Mouse (Mus musculus): ENCODE results near the gene D6Ertd527e. TPM values are rescaled to one million over a fixed set of nuclear protein-coding genes. Genes with fewer than 3 reads are reported as not detected.

D6Ertd527e gene
- total and polyA plus RNA-seq, 2 experiments from 2014 or later: 0.08 TPM; not detected in 1

- H3K4me2 ChIP-seq (ENCODE audit: low read depth, low read length): no peak overlapping the region
- TF ChIP-seq CTCF (IDR thresholded peaks at IDR 0.05; ENCODE audit: low read depth) (no peak), EP300 (IDR thresholded peaks at IDR 0.05; ENCODE audit: low read depth) (no peak)
- no peak overlapping the region for H3K9ac ChIP-seq (replicated peaks; ENCODE audit: low read depth, low read length)
- no peaks in the 10 kb centered on the region for H3K27me3 ChIP-seq (ENCODE audit: control insufficient read depth, insufficient read depth, low read length)
- H3K36me3 ChIP-seq (replicated peaks; ENCODE audit: control insufficient read depth, insufficient read depth, low read length): peaks cover 82% of the 10 kb centered on the region
- ATAC-seq (ENCODE audit: insufficient read depth, low read depth) (no peak), DNase-seq (ENCODE audit: low spot score) (no peak)
- no peaks in the 10 kb centered on the region for H3K9me3 ChIP-seq (replicated peaks; ENCODE audit: control insufficient read depth, low read length)
- H3K27ac ChIP-seq (ENCODE audit: low read depth): no peak overlapping the region
- H3K4me3 ChIP-seq (ENCODE audit: low read depth, low read length): no peak overlapping the region
- H3K4me1 ChIP-seq (ENCODE audit: control insufficient read depth, insufficient read depth): no peaks in the 10 kb centered on the region
- WGBS: 86% methylated on average over 4 of the region's 4 CpGs
These were observed 33.9 kb upstream of the D6Ertd527e start for GRCm38 (mm10) chr6:87070641-87071040.

- Histone ChIP-seq H3K4me1 (ENCODE audit: control insufficient read depth, insufficient read depth) (no peaks in the 10 kb centered on the region), H3K36me3 (replicated peaks; ENCODE audit: control insufficient read depth, insufficient read depth, low read length) (peaks cover 77% of the 10 kb centered on the region), H3K27ac (ENCODE audit: low read depth) (no peak overlapping the region)
These were observed 31.8 kb upstream of the D6Ertd527e start for GRCm38 (mm10) chr6:87072759-87073158.

GRCm38 (mm10) chr6:87075092-87075685 is 29.4 kb upstream of the D6Ertd527e start:
- 46% methylated on average over 3 of the region's 3 CpGs for WGBS
- H3K4me1 ChIP-seq (ENCODE audit: control insufficient read depth, insufficient read depth): no peaks in the 10 kb centered on the region
- ATAC-seq (ENCODE audit: insufficient read depth, low read depth): peak; percentile 30; the same call in 1 of the 2 replicates
- no peak overlapping the region for H3K9ac ChIP-seq (replicated peaks; ENCODE audit: low read depth, low read length)
- DNase-seq (ENCODE audit: low spot score): peak; percentile 40
- H3K27ac ChIP-seq (ENCODE audit: low read depth): no peak overlapping the region
- H3K4me2 ChIP-seq (ENCODE audit: low read depth, low read length): no peak overlapping the region
- no peaks in the 10 kb centered on the region for H3K9me3 ChIP-seq (replicated peaks; ENCODE audit: control insufficient read depth, low read length)
- no peak overlapping the region for H3K4me3 ChIP-seq (ENCODE audit: low read depth, low read length)
- peaks cover 69% of the 10 kb centered on the region for H3K36me3 ChIP-seq (replicated peaks; ENCODE audit: control insufficient read depth, insufficient read depth, low read length)
- H3K27me3 ChIP-seq (ENCODE audit: control insufficient read depth, insufficient read depth, low read length): no peaks in the 10 kb centered on the region
- TF ChIP-seq EP300 (IDR thresholded peaks at IDR 0.05; ENCODE audit: low read depth): no peak
- no peak for TF ChIP-seq CTCF (IDR thresholded peaks at IDR 0.05; ENCODE audit: low read depth)

More at GRCm38 (mm10) chr6:87072759-87073158, 31.8 kb upstream of the D6Ertd527e start:
- H3K9ac ChIP-seq (replicated peaks; ENCODE audit: low read depth, low read length): no peak overlapping the region
- WGBS: 28% methylated on average over 4 of the region's 4 CpGs
- no peaks in the 10 kb centered on the region for H3K9me3 ChIP-seq (replicated peaks; ENCODE audit: control insufficient read depth, low read length)
- TF ChIP-seq CTCF (IDR thresholded peaks at IDR 0.05; ENCODE audit: low read depth): no peak
- TF ChIP-seq EP300 (IDR thresholded peaks at IDR 0.05; ENCODE audit: low read depth): no peak
- no peak for ATAC-seq (ENCODE audit: insufficient read depth, low read depth)
- no peak overlapping the region for H3K4me2 ChIP-seq (ENCODE audit: low read depth, low read length)
- H3K4me3 ChIP-seq (ENCODE audit: low read depth, low read length): no peak overlapping the region
- no peak for DNase-seq (ENCODE audit: low spot score)
- no peaks in the 10 kb centered on the region for H3K27me3 ChIP-seq (ENCODE audit: control insufficient read depth, insufficient read depth, low read length)

GRCm38 (mm10) chr6:87079457-87079856 is 25.1 kb upstream of the D6Ertd527e start:
- Histone ChIP-seq H3K27ac (ENCODE audit: low read depth) (no peak overlapping the region), H3K4me3 (ENCODE audit: low read depth, low read length) (no peak overlapping the region), H3K9ac (replicated peaks; ENCODE audit: low read depth, low read length) (no peak overlapping the region), H3K27me3 (ENCODE audit: control insufficient read depth, insufficient read depth, low read length) (no peaks in the 10 kb centered on the region), H3K4me1 (ENCODE audit: control insufficient read depth, insufficient read depth) (no peaks in the 10 kb centered on the region), H3K9me3 (replicated peaks; ENCODE audit: control insufficient read depth, low read length) (no peaks in the 10 kb centered on the region), H3K36me3 (replicated peaks; ENCODE audit: control insufficient read depth, insufficient read depth, low read length) (peaks cover 73% of the 10 kb centered on the region), H3K4me2 (ENCODE audit: low read depth, low read length) (no peak overlapping the region)
- DNase-seq (ENCODE audit: low spot score): no peak
- 91% methylated on average over 4 of the region's 4 CpGs for WGBS
- TF ChIP-seq EP300 (IDR thresholded peaks at IDR 0.05; ENCODE audit: low read depth): no peak
- TF ChIP-seq CTCF (IDR thresholded peaks at IDR 0.05; ENCODE audit: low read depth): no peak
- no peak for ATAC-seq (ENCODE audit: insufficient read depth, low read depth)

- Histone ChIP-seq H3K4me1 (ENCODE audit: control insufficient read depth, insufficient read depth) (no peaks in the 10 kb centered on the region), H3K27me3 (ENCODE audit: control insufficient read depth, insufficient read depth, low read length) (no peaks in the 10 kb centered on the region), H3K9ac (replicated peaks; ENCODE audit: low read depth, low read length) (no peak overlapping the region), H3K9me3 (replicated peaks; ENCODE audit: control insufficient read depth, low read length) (no peaks in the 10 kb centered on the region), H3K27ac (ENCODE audit: low read depth) (no peak overlapping the region), H3K4me2 (ENCODE audit: low read depth, low read length) (no peak overlapping the region), H3K4me3 (ENCODE audit: low read depth, low read length) (no peak overlapping the region), H3K36me3 (replicated peaks; ENCODE audit: control insufficient read depth, insufficient read depth, low read length) (peaks cover 95% of the 10 kb centered on the region)
- ATAC-seq (ENCODE audit: insufficient read depth, low read depth) (no peak), DNase-seq (ENCODE audit: low spot score) (no peak)
- TF ChIP-seq CTCF (IDR thresholded peaks at IDR 0.05; ENCODE audit: low read depth) (no peak), EP300 (IDR thresholded peaks at IDR 0.05; ENCODE audit: low read depth) (no peak)
- 47% methylated on average over 6 of the region's 6 CpGs for WGBS
These were observed 19.5 kb upstream of the D6Ertd527e start for GRCm38 (mm10) chr6:87085026-87085425.

GRCm38 (mm10) chr6:87088356-87088755 is 16.2 kb upstream of the D6Ertd527e start:
- TF ChIP-seq EP300 (IDR thresholded peaks at IDR 0.05; ENCODE audit: low read depth) (no peak), CTCF (IDR thresholded peaks at IDR 0.05; ENCODE audit: low read depth) (no peak)
- WGBS: 91% methylated on average over 5 of the region's 5 CpGs
- no peaks in the 10 kb centered on the region for H3K9me3 ChIP-seq (replicated peaks; ENCODE audit: control insufficient read depth, low read length)
- ATAC-seq (ENCODE audit: insufficient read depth, low read depth) (no peak), DNase-seq (ENCODE audit: low spot score) (no peak)
- no peaks in the 10 kb centered on the region for H3K4me1 ChIP-seq (ENCODE audit: control insufficient read depth, insufficient read depth)
- H3K4me3 ChIP-seq (ENCODE audit: low read depth, low read length): no peak overlapping the region
- H3K27me3 ChIP-seq (ENCODE audit: control insufficient read depth, insufficient read depth, low read length): no peaks in the 10 kb centered on the region
- H3K4me2 ChIP-seq (ENCODE audit: low read depth, low read length): no peak overlapping the region
- H3K9ac ChIP-seq (replicated peaks; ENCODE audit: low read depth, low read length): no peak overlapping the region
- H3K27ac ChIP-seq (ENCODE audit: low read depth): no peak overlapping the region
- peaks cover 72% of the 10 kb centered on the region for H3K36me3 ChIP-seq (replicated peaks; ENCODE audit: control insufficient read depth, insufficient read depth, low read length)
